In genomic region chr2:30048101-30048501, GRCm38 (mm10) we compare ENCODE assay signal across 8 mouse cellular contexts. TPM values are rescaled to one million over a fixed set of nuclear protein-coding genes. Genes with fewer than 3 reads are reported as not detected.
A peak's percentile ranks its signal among the peaks of the same experiment; 100 is the strongest.
DNase-seq lines count a peak whose midpoint lies in the region; ATAC-seq and TF ChIP-seq lines count a peak whose summit lies in the region.

No protein-coding gene starts in this region.

- peak overlapping the region; percentile 80; the same call in 1 of the 2 replicates for H3K9ac ChIP-seq in liver, adult 2 months (ENCODE audit: low read depth, low read length)
- H3K9ac ChIP-seq in intestine, embryonic 15.5 days = peak overlapping the region; percentile 62
- H3K9ac ChIP-seq in neural tube, embryonic 13.5 days = peak overlapping the region; percentile 76

- no peaks in the 10 kb centered on the region; the same call in 1 of the 2 replicates for H3K4me1 ChIP-seq in liver, adult 2 months (ENCODE audit: control insufficient read depth, insufficient read depth, low read length)
- H3K4me1 ChIP-seq in embryonic facial prominence, embryonic 10.5 days = 0 out of 2 replicates have a peak, but pooled peaks cover 7% of the 10 kb centered on the region
- H3K4me1 ChIP-seq in intestine, embryonic 15.5 days (replicated peaks) = no peaks in the 10 kb centered on the region
- peaks cover 13% of the 10 kb centered on the region for H3K4me1 ChIP-seq in neural tube, embryonic 13.5 days (replicated peaks)

- no peaks in the 10 kb centered on the region for H3K79me2 ChIP-seq in liver, adult 2 months (ENCODE audit: control insufficient read depth, insufficient read depth, low read length)

- H3K27ac ChIP-seq in liver, adult 2 months (replicated peaks; ENCODE audit: insufficient read depth, low read depth, low read length) = no peak overlapping the region
- peak overlapping the region; percentile 90 for H3K27ac ChIP-seq in embryonic facial prominence, embryonic 10.5 days (replicated peaks)
- peak overlapping the region; percentile 85; the same call in 1 of the 2 replicates for H3K27ac ChIP-seq in intestine, embryonic 15.5 days
- peak overlapping the region; percentile 94 for H3K27ac ChIP-seq in neural tube, embryonic 13.5 days (replicated peaks)

- H3K4me3 ChIP-seq in liver, adult 2 months (ENCODE audit: insufficient read depth, low read depth, low read length) = peak overlapping the region; percentile 68
- H3K4me3 ChIP-seq in embryonic facial prominence, embryonic 10.5 days = peak overlapping the region; percentile 69
- peak overlapping the region; percentile 65 for H3K4me3 ChIP-seq in intestine, embryonic 15.5 days (replicated peaks)
- H3K4me3 ChIP-seq in neural tube, embryonic 13.5 days = peak overlapping the region; percentile 60

- no peaks in the 10 kb centered on the region for H3K36me3 ChIP-seq in liver, adult 2 months (ENCODE audit: control insufficient read depth, insufficient read depth, low read length)
- peaks cover 21% of the 10 kb centered on the region for H3K36me3 ChIP-seq in embryonic facial prominence, embryonic 10.5 days (replicated peaks)
- H3K36me3 ChIP-seq in intestine, embryonic 15.5 days = no peaks in the 10 kb centered on the region
- peaks cover 12% of the 10 kb centered on the region for H3K36me3 ChIP-seq in neural tube, embryonic 13.5 days

- no peaks in the 10 kb centered on the region for H3K9me3 ChIP-seq in embryonic facial prominence, embryonic 10.5 days
- H3K9me3 ChIP-seq in intestine, embryonic 15.5 days = no peaks in the 10 kb centered on the region
- no peaks in the 10 kb centered on the region for H3K9me3 ChIP-seq in neural tube, embryonic 13.5 days

- ATAC-seq in intestine, embryonic 15.5 days = no peak
- ATAC-seq in neural tube, embryonic 13.5 days (ENCODE audit: low read depth) = no peak
- no peak for ATAC-seq in inflammation-experienced regulatory T-cells, adult 6 months

- DNase-seq in liver, adult 2 months (ENCODE audit: extremely low read depth, low read depth, low spot score) = no peak
- no peak for DNase-seq in liver
- no peak for DNase-seq in embryonic facial prominence, embryonic 10.5 days (ENCODE audit: low spot score)
- DNase-seq in gastrocnemius, postnatal 4 days (ENCODE audit: low spot score in 2 of 2) = no peak
- no peak for DNase-seq in frontal cortex, postnatal 25 days (ENCODE audit: low spot score in 2 of 2)

- H3K27me3 ChIP-seq in liver, adult 2 months (ENCODE audit: control insufficient read depth, insufficient read depth, low read length) = no peaks in the 10 kb centered on the region
- no peaks in the 10 kb centered on the region for H3K27me3 ChIP-seq in embryonic facial prominence, embryonic 10.5 days (replicated peaks; ENCODE audit: low read depth, poor library complexity, severe bottlenecking)
- no peaks in the 10 kb centered on the region for H3K27me3 ChIP-seq in intestine, embryonic 15.5 days (replicated peaks)
- no peaks in the 10 kb centered on the region for H3K27me3 ChIP-seq in neural tube, embryonic 13.5 days

- no peak for TF ChIP-seq CTCF in liver, adult 2 months (IDR thresholded peaks at IDR 0.05; ENCODE audit: low read depth, low read length)

- WGBS in liver, adult 2 months = 38% methylated on average over 11 of the region's 11 CpGs
- 64% methylated on average over 11 of the region's 11 CpGs for WGBS in embryonic facial prominence, embryonic 10.5 days
- 51% methylated on average over 11 of the region's 11 CpGs for WGBS in intestine, embryonic 15.5 days
- 54% methylated on average over 11 of the region's 11 CpGs for WGBS in neural tube, embryonic 13.5 days

- no peak for TF ChIP-seq POLR2A in liver, adult 2 months (IDR thresholded peaks at IDR 0.05; ENCODE audit: extremely low read depth, insufficient read depth, low read length)

- H3K4me2 ChIP-seq in intestine, embryonic 15.5 days (replicated peaks) = peak overlapping the region; percentile 64
- peak overlapping the region; percentile 54 for H3K4me2 ChIP-seq in neural tube, embryonic 13.5 days

RNA-seq across cellular contexts. Expression of gene Wdr34, which starts 0.6 kb away (rescaled TPM):
- total RNA-seq in liver, adult 2 months (2014; rRNA removed) = 5.5 and 7.5 TPM in 2 replicates
- 9.7 and 10.3 TPM in 2 replicates for polyA plus RNA-seq in liver, adult 2 months (2012; rRNA removed)
- 29.4 and 32.9 TPM in 2 replicates for polyA plus RNA-seq in embryonic facial prominence, embryonic 10.5 days (2016; fragmentation: Nextera tagmentation; extraction: Ambion mirVana)
- polyA plus RNA-seq in intestine, embryonic 15.5 days (2015; fragmentation: Nextera tagmentation; extraction: Ambion mirVana) = 20.9 and 24.7 TPM in 2 replicates
- 49.6 and 53.5 TPM in 2 replicates for polyA plus RNA-seq in neural tube, embryonic 13.5 days (2015; fragmentation: Nextera tagmentation; extraction: Ambion mirVana)
- polyA plus RNA-seq in inflammation-experienced regulatory T-cells, adult 6 months (2017; shearing (Covaris generic)) = 1 to 10 TPM in 2 of 3 experiments, under 1 TPM in 1; 0.59 to 2.1 (median 1.1) TPM
- 10 to 100 TPM; 10.2 to 12.2 TPM for total RNA-seq in gastrocnemius, postnatal 4 days (2021)

RNA-seq across cellular contexts. Expression of gene Set, which starts 9.1 kb away (rescaled TPM):
- 64.2 and 85.1 TPM in 2 replicates for total RNA-seq in liver, adult 2 months (2014; rRNA removed)
- 25.9 and 26.3 TPM in 2 replicates for polyA plus RNA-seq in liver, adult 2 months (2012; rRNA removed)
- 870 and 873 TPM in 2 replicates for polyA plus RNA-seq in embryonic facial prominence, embryonic 10.5 days (2016; fragmentation: Nextera tagmentation; extraction: Ambion mirVana)
- 437 and 494 TPM in 2 replicates for polyA plus RNA-seq in intestine, embryonic 15.5 days (2015; fragmentation: Nextera tagmentation; extraction: Ambion mirVana)
- 338 and 380 TPM in 2 replicates for polyA plus RNA-seq in neural tube, embryonic 13.5 days (2015; fragmentation: Nextera tagmentation; extraction: Ambion mirVana)
- polyA plus RNA-seq in inflammation-experienced regulatory T-cells, adult 6 months (2017; shearing (Covaris generic)) = 100 to 1,000 TPM; 374 to 393 (median 380) TPM
- 100 to 1,000 TPM; 155 to 163 TPM for total RNA-seq in gastrocnemius, postnatal 4 days (2021)

RNA-seq across cellular contexts. Expression of gene Pkn3, which starts 29.4 kb away (rescaled TPM):
- 0.40 and 0.74 TPM in 2 replicates for total RNA-seq in liver, adult 2 months (2014; rRNA removed)
- 0.96 and 1.5 TPM in 2 replicates for polyA plus RNA-seq in liver, adult 2 months (2012; rRNA removed)
- 12.7 and 13.9 TPM in 2 replicates for polyA plus RNA-seq in embryonic facial prominence, embryonic 10.5 days (2016; fragmentation: Nextera tagmentation; extraction: Ambion mirVana)
- polyA plus RNA-seq in intestine, embryonic 15.5 days (2015; fragmentation: Nextera tagmentation; extraction: Ambion mirVana) = 10.6 and 11.1 TPM in 2 replicates
- 1.8 and 2.7 TPM in 2 replicates for polyA plus RNA-seq in neural tube, embryonic 13.5 days (2015; fragmentation: Nextera tagmentation; extraction: Ambion mirVana)
- under 1 TPM; 0.59 to 0.91 (median 0.71) TPM for polyA plus RNA-seq in inflammation-experienced regulatory T-cells, adult 6 months (2017; shearing (Covaris generic))
- total RNA-seq in gastrocnemius, postnatal 4 days (2021) = 1 to 10 TPM; 8.0 to 9.6 TPM

RNA-seq across cellular contexts. Expression of gene Zdhhc12, which starts 45.3 kb away (rescaled TPM):
- 16.8 and 26.1 TPM in 2 replicates for total RNA-seq in liver, adult 2 months (2014; rRNA removed)
- 48.9 and 53.4 TPM in 2 replicates for polyA plus RNA-seq in liver, adult 2 months (2012; rRNA removed)
- polyA plus RNA-seq in embryonic facial prominence, embryonic 10.5 days (2016; fragmentation: Nextera tagmentation; extraction: Ambion mirVana) = 35.2 and 37.7 TPM in 2 replicates
- polyA plus RNA-seq in intestine, embryonic 15.5 days (2015; fragmentation: Nextera tagmentation; extraction: Ambion mirVana) = 59.8 and 70.4 TPM in 2 replicates
- polyA plus RNA-seq in neural tube, embryonic 13.5 days (2015; fragmentation: Nextera tagmentation; extraction: Ambion mirVana) = 26.5 and 32.5 TPM in 2 replicates
- polyA plus RNA-seq in inflammation-experienced regulatory T-cells, adult 6 months (2017; shearing (Covaris generic)) = 10 to 100 TPM; 30.9 to 38.9 (median 31.7) TPM
- total RNA-seq in gastrocnemius, postnatal 4 days (2021) = 1 to 10 TPM; 4.5 to 5.7 TPM

Comparison
In these comparisons a context has a peak if more than half of its experiments do, and no peak if none do; other contexts are left out.
1. RNA of gene Set, which starts 9.1 kb away (polyA plus RNA-seq): 870 to 873 TPM in embryonic facial prominence, embryonic 10.5 days, 437 to 494 TPM in intestine, embryonic 15.5 days, 374 to 393 TPM in inflammation-experienced regulatory T-cells, adult 6 months and 338 to 380 TPM in neural tube, embryonic 13.5 days; 25.9 to 26.3 TPM in liver, adult 2 months; every median in the first group is over 10 times any median in the second.
2. Peak in every context shown above with its lines, with median percentiles within 50 percentile points of each other: H3K4me3 ChIP-seq and H3K9ac ChIP-seq.